Mouse (Mus musculus): ENCODE results near the gene Olfr223. TPM values are rescaled to one million over a fixed set of nuclear protein-coding genes. Genes with fewer than 3 reads are reported as not detected.

Olfr223 gene
- polyA plus RNA-seq (2016; fragmentation: Nextera tagmentation; extraction: Ambion mirVana): not detected in 2 replicates

- 86% methylated on average over 6 of the region's 6 CpGs for WGBS
- no peaks in the 10 kb centered on the region for H3K9me3 ChIP-seq
- no peak within 1 kb of the TSS for H3K4me3 ChIP-seq
Measured at GRCm38 (mm10) chr11:59593189-59593588, at the start of gene Olfr223. Gene Olfr223 (minus strand): TSS chr11:59593289.

DNA sequence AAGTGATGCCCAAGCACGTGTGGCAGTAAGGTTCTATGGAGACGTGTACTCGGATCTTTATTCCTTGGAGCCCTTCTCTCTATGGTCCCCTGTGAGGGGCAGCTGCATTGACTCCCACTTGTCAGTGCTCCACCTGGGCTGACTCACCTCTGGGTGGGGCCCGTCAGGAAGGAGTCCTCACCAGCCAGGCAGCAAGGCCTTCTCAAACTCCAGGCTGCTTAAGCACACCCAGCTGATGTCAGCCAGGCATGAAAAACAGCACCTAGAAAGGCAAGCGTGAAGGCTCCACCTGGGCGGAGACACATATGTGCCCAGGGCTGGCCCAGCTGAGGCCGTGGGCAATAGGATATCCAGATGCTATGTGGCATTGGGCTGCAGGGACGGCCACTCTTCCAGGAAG, 49.3 kb upstream of the Olfr223 start:
- H3K27me3 ChIP-seq (ENCODE audit: insufficient read depth, poor library complexity, severe bottlenecking): no peaks in the 10 kb centered on the region
- H3K36me3 ChIP-seq: no peaks in the 10 kb centered on the region
- H3K4me3 ChIP-seq: no peak overlapping the region
- H3K9me3 ChIP-seq: no peaks in the 10 kb centered on the region
- H3K4me1 ChIP-seq (replicated peaks): no peaks in the 10 kb centered on the region
- no peak for DNase-seq (ENCODE audit: low spot score)
- H3K27ac ChIP-seq: no peak overlapping the region
- 87% methylated on average over 8 of the region's 8 CpGs for WGBS

More at GRCm38 (mm10) chr11:59593189-59593588, at the start of gene Olfr223:
- H3K27me3 ChIP-seq (ENCODE audit: insufficient read depth, poor library complexity, severe bottlenecking): no peaks in the 10 kb centered on the region
- H3K27ac ChIP-seq: no peak within 1 kb of the TSS
- H3K4me1 ChIP-seq (replicated peaks): no peaks in the 10 kb centered on the region
- no peak for DNase-seq (ENCODE audit: low spot score)
- no peaks in the 10 kb centered on the region for H3K36me3 ChIP-seq

GRCm38 (mm10) chr11:59641227-59641626, 48.1 kb upstream of the Olfr223 start:
- no peaks in the 10 kb centered on the region for H3K4me1 ChIP-seq (replicated peaks)
- no peaks in the 10 kb centered on the region for H3K36me3 ChIP-seq
- WGBS: 82% methylated on average over 5 of the region's 5 CpGs
- DNase-seq (ENCODE audit: low spot score): no peak
- no peaks in the 10 kb centered on the region for H3K9me3 ChIP-seq
- no peak overlapping the region for H3K27ac ChIP-seq
- no peak overlapping the region for H3K4me3 ChIP-seq
- no peaks in the 10 kb centered on the region for H3K27me3 ChIP-seq (ENCODE audit: insufficient read depth, poor library complexity, severe bottlenecking)

- DNase-seq (ENCODE audit: low spot score): no peak
- H3K4me1 ChIP-seq (replicated peaks): 0 out of 2 replicates have a peak, but pooled peaks cover 2% of the 10 kb centered on the region
- 79% methylated on average over 4 of the region's 4 CpGs for WGBS
- no peaks in the 10 kb centered on the region for H3K9me3 ChIP-seq
- H3K27me3 ChIP-seq (ENCODE audit: insufficient read depth, poor library complexity, severe bottlenecking): no peaks in the 10 kb centered on the region
- no peak overlapping the region for H3K4me3 ChIP-seq
- H3K36me3 ChIP-seq: no peaks in the 10 kb centered on the region
- no peak overlapping the region for H3K27ac ChIP-seq
Measured at GRCm38 (mm10) chr11:59639957-59640643, 47.0 kb upstream of the Olfr223 start.

DNA sequence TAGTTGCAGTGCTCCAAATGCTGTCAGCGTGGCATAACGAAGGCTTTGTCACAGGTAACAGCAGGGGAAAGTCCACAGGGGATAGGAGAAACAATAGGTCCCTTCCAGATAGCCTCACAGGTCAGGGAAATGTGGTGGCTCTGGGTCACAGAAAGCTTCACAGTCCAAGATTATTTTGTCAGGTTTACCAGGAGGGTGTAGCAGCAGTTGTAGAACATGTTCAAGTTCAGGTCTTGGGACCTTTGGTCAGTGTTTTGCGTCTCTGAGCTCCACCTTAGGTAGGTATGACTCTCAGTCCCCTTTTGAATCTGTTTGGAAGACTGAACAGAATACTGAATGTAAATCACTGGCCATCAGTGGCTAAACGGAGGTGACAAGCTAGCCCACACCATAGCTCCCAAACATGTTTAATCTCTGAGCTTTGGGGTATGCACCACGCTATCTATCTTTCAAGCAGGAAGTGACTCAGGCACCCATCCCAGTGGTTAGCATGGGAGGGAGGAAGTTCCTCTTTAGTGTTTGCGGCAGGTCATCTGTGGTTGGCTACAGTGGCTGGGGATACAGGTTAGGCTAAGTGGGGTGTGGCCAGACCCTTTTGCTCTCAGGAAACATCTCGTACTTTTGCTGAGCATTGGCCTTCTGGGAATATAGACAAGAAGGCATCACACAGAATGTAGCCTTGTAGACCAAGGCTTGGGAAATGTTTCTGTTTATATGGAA, 43.8 kb upstream of the Olfr223 start:
- Histone ChIP-seq H3K4me1 (replicated peaks) (peaks cover 9% of the 10 kb centered on the region; the same call in 1 of the 2 replicates), H3K36me3 (no peaks in the 10 kb centered on the region), H3K27ac (no peak overlapping the region), H3K4me3 (no peak overlapping the region), H3K9me3 (no peaks in the 10 kb centered on the region), H3K27me3 (ENCODE audit: insufficient read depth, poor library complexity, severe bottlenecking) (no peaks in the 10 kb centered on the region)
- 81% methylated on average over 7 of the region's 7 CpGs for WGBS
- no peak for DNase-seq (ENCODE audit: low spot score)

DNA sequence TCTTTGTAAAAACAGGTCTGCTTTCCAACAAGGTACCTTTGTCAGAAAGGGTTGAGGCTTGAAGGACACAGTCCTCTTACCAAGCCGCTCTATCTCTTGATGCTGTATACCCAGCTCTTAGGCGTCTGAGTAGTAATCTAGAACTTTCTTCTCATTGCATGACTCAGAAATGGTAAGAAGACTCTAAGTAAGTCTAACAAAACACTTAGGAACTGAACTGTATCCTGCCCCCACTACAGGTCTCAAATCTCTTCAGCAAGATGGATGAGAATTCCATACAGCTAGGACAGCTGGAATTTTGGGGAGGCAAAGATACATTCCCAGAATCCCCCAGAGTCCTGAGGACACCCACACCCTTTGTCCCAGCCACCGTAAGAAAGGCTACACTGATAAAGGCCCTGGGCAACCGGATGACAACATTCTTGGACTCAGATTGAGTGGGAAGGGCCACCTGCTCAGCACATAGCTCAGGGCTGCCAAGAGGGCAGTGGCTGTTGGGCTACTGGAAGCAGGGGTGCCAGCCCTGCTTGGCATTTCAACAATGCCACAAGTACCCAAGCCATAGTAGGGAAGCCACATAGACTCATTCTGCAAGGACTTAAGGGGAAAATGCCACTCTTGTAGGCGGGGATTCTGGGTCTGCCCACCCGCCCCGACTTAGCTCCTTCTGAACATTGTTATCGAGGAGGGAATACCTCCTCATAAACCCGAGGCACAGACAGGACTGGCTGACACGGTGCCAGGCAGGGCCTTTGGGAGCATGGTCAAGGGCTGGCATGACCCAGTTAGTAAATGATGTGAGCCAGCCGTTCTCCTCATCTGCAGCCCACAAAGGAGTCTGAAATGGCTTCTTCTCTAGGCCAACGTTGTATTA, 43.0 kb upstream of the Olfr223 start:
- no peak overlapping the region for H3K27ac ChIP-seq
- peaks cover 9% of the 10 kb centered on the region; the same call in 1 of the 2 replicates for H3K4me1 ChIP-seq (replicated peaks)
- no peaks in the 10 kb centered on the region for H3K36me3 ChIP-seq
- no peaks in the 10 kb centered on the region for H3K27me3 ChIP-seq (ENCODE audit: insufficient read depth, poor library complexity, severe bottlenecking)
- H3K9me3 ChIP-seq: no peaks in the 10 kb centered on the region
- WGBS: 84% methylated on average over 12 of the region's 12 CpGs
- no peak for DNase-seq (ENCODE audit: low spot score)
- no peak overlapping the region for H3K4me3 ChIP-seq

- 83% methylated on average over 9 of the region's 9 CpGs for WGBS
- no peak for DNase-seq (ENCODE audit: low spot score)
- Histone ChIP-seq H3K36me3 (no peaks in the 10 kb centered on the region), H3K4me1 (replicated peaks) (peaks cover 9% of the 10 kb centered on the region; the same call in 1 of the 2 replicates), H3K9me3 (no peaks in the 10 kb centered on the region), H3K27ac (no peak overlapping the region), H3K27me3 (ENCODE audit: insufficient read depth, poor library complexity, severe bottlenecking) (no peaks in the 10 kb centered on the region), H3K4me3 (no peak overlapping the region)
Measured at GRCm38 (mm10) chr11:59635251-59635795, 42.2 kb upstream of the Olfr223 start.

- 84% methylated on average over 7 of the region's 7 CpGs for WGBS
- no peaks in the 10 kb centered on the region for H3K27me3 ChIP-seq (ENCODE audit: insufficient read depth, poor library complexity, severe bottlenecking)
- H3K27ac ChIP-seq: 0 out of 2 replicates have a peak overlapping the region, but pooled peaks have one; percentile 23
- no peak overlapping the region for H3K4me3 ChIP-seq
- no peaks in the 10 kb centered on the region for H3K9me3 ChIP-seq
- H3K36me3 ChIP-seq: no peaks in the 10 kb centered on the region
- H3K4me1 ChIP-seq (replicated peaks): peaks cover 9% of the 10 kb centered on the region; the same call in 1 of the 2 replicates
- no peak for DNase-seq (ENCODE audit: low spot score)
Measured at GRCm38 (mm10) chr11:59634001-59634660, 41.0 kb upstream of the Olfr223 start.

DNA sequence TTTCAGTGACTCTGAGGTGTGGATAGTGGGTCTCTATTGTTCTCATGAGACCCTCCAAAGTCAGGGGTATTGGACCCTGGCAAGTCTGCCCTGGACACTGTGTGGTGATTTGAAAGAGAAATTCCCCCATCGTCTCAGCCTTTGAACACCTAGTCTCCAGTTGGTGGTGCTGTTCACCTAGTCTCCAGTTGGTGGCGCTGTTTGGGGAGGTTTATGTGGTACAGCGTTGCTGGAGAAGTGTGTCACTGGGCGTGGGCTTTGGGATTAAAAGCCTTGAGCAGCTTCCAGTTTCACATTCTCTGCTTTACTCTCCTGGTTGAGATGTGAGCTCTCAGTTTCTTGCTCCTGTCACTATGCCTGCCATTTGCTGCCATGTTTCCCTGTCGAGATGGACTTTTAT, 39.9 kb upstream of the Olfr223 start:
- Histone ChIP-seq H3K4me3 (no peak overlapping the region), H3K27me3 (ENCODE audit: insufficient read depth, poor library complexity, severe bottlenecking) (no peaks in the 10 kb centered on the region), H3K36me3 (no peaks in the 10 kb centered on the region), H3K27ac (no peak overlapping the region), H3K4me1 (replicated peaks) (peaks cover 9% of the 10 kb centered on the region; the same call in 1 of the 2 replicates), H3K9me3 (no peaks in the 10 kb centered on the region)
- DNase-seq (ENCODE audit: low spot score): peak; percentile 63
- 31% methylated on average over 5 of the region's 5 CpGs for WGBS

GRCm38 (mm10) chr11:59631980-59632379, 38.9 kb upstream of the Olfr223 start:
- Histone ChIP-seq H3K4me1 (replicated peaks) (peaks cover 9% of the 10 kb centered on the region; the same call in 1 of the 2 replicates), H3K4me3 (no peak overlapping the region), H3K36me3 (no peaks in the 10 kb centered on the region), H3K9me3 (no peaks in the 10 kb centered on the region), H3K27ac (no peak overlapping the region), H3K27me3 (ENCODE audit: insufficient read depth, poor library complexity, severe bottlenecking) (no peaks in the 10 kb centered on the region)
- no peak for DNase-seq (ENCODE audit: low spot score)
- 85% methylated on average over 4 of the region's 4 CpGs for WGBS

DNA sequence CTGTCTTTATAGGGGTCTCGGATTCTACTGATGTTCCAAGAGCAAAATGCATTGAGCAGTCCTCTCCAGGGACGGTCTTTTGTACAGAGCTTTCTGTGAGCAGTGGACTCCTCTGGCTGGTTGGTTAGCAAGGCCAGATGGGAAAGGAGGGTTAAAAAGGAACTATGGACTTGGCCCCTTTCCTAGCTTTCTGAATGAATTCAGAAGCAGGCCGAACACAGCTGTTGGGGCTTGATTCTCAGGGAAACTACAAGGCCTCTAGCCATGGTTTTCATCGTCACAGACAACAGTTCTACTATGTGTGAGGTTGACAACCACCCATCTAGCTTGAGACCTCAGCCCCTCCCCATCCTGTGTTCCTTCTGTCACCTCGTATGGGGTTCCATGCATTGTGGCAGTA, 36.8 kb upstream of the Olfr223 start:
- WGBS: 79% methylated on average over 5 of the region's 5 CpGs
- peaks cover 7% of the 10 kb centered on the region; the same call in 1 of the 2 replicates for H3K4me1 ChIP-seq (replicated peaks)
- H3K27me3 ChIP-seq (ENCODE audit: insufficient read depth, poor library complexity, severe bottlenecking): no peaks in the 10 kb centered on the region
- no peak for DNase-seq (ENCODE audit: low spot score)
- H3K4me3 ChIP-seq: no peak overlapping the region
- no peaks in the 10 kb centered on the region for H3K9me3 ChIP-seq
- H3K27ac ChIP-seq: no peak overlapping the region
- no peaks in the 10 kb centered on the region for H3K36me3 ChIP-seq

GRCm38 (mm10) chr11:59628177-59628576, 35.1 kb upstream of the Olfr223 start:
- WGBS: 84% methylated on average over 5 of the region's 5 CpGs
- Histone ChIP-seq H3K9me3 (no peaks in the 10 kb centered on the region), H3K27ac (no peak overlapping the region), H3K27me3 (ENCODE audit: insufficient read depth, poor library complexity, severe bottlenecking) (no peaks in the 10 kb centered on the region), H3K4me3 (no peak overlapping the region), H3K36me3 (no peaks in the 10 kb centered on the region), H3K4me1 (replicated peaks) (no peaks in the 10 kb centered on the region)
- no peak for DNase-seq (ENCODE audit: low spot score)
